Mouse (Mus musculus) testis, adult 2 months (tissue): ENCODE data around the gene Gpc6.

Source experiments
- CTCF ChIP-seq: fragments of 200-500 bp; IDR thresholded peaks from 2 replicates; pipeline ENCODE4 v1.5.1; 2012; ENCODE audit warnings: low read depth, mild to moderate bottlenecking, inconsistent platforms, low read length, moderate library complexity; ENCODE audit not compliant: control insufficient read depth, insufficient read depth, insufficient replicate concordance
- POLR2A ChIP-seq: fragments of 200-500 bp; IDR thresholded peaks from 2 replicates; pipeline ENCODE4 v1.6.1; 2012; ENCODE audit warnings: low read depth, mild to moderate bottlenecking, inconsistent platforms, low read length, moderate library complexity; ENCODE audit not compliant: control insufficient read depth

- no peak for TF ChIP-seq CTCF
- no peak for TF ChIP-seq POLR2A
Observed at GRCm38 (mm10) chr14:117427776-117428175, 502.7 kb downstream of the Gpc6 start.
